Mouse (Mus musculus): ENCODE measurements around the gene Nt5dc3.

GRCm38 (mm10) chr10:86829515-86829914 is 50.7 kb downstream of the Nt5dc3 start:
- TF ChIP-seq POLR2A (IDR thresholded peaks at IDR 0.05; ENCODE audit: insufficient read length, low read depth) (no peak), POLR2AphosphoS2 (IDR thresholded peaks at IDR 0.05; ENCODE audit: insufficient read length, low read depth) (no peak), SRF (IDR thresholded peaks at IDR 0.05; ENCODE audit: control insufficient read depth, insufficient read length, low read depth) (no peak), CEBPB (IDR thresholded peaks at IDR 0.05; ENCODE audit: insufficient read depth, poor library complexity, severe bottlenecking) (no peak), TCF12 (IDR thresholded peaks at IDR 0.05; ENCODE audit: insufficient read depth, poor library complexity, severe bottlenecking) (no peak), E2F4 (IDR thresholded peaks at IDR 0.05; ENCODE audit: insufficient read depth) (no peak), REST (IDR thresholded peaks at IDR 0.05; ENCODE audit: insufficient read depth, insufficient read length) (no peak), TCF3 (IDR thresholded peaks at IDR 0.05; ENCODE audit: insufficient read length, low read depth) (no peak), USF1 (IDR thresholded peaks at IDR 0.05; ENCODE audit: low read depth) (no peak), MYOD1 (IDR thresholded peaks at IDR 0.05; ENCODE audit: control insufficient read depth in 1 of 3, insufficient read length in 2 of 3, low read depth in 2 of 3) (no peak), MAX (IDR thresholded peaks at IDR 0.05; ENCODE audit: low read depth) (no peak)
